Mouse (Mus musculus) embryonic facial prominence, embryonic 12.5 days (tissue): ENCODE results near the gene Nop2. TPM values are rescaled to one million over a fixed set of nuclear protein-coding genes. Genes with fewer than 3 reads are reported as not detected.

Source experiments
- ATAC-seq: fragments of 200-750 bp; cut with Nextera tagmentation; 2 replicates; pipeline ENCODE4 v1.8.0; 2017; ENCODE audit not compliant: insufficient number of reproducible peaks, insufficient read depth, low FRiP score, low TSS enrichment
- H3K27ac ChIP-seq: fragments of 300-500 bp; sonication (generic); 2 replicates; pipeline ENCODE4 v1.5.1; 2016; ENCODE audit warnings: mild to moderate bottlenecking
- H3K27me3 ChIP-seq: fragments of 300-500 bp; sonication (generic); 2 replicates; pipeline ENCODE4 v1.6.1; 2016; ENCODE audit warnings: mild to moderate bottlenecking, moderate library complexity
- H3K36me3 ChIP-seq: fragments of 300-500 bp; sonication (generic); 2 replicates; pipeline ENCODE4 v1.6.1; 2016; ENCODE audit warnings: mild to moderate bottlenecking
- H3K4me1 ChIP-seq: fragments of 300-500 bp; sonication (generic); 2 replicates; pipeline ENCODE4 v1.6.1; 2016
- H3K4me2 ChIP-seq: fragments of 300-500 bp; sonication (generic); replicated peaks from 2 replicates; pipeline ENCODE4 v1.6.1; 2016; ENCODE audit warnings: mild to moderate bottlenecking, moderate library complexity
- H3K4me3 ChIP-seq: fragments of 300-500 bp; sonication (generic); 2 replicates; pipeline ENCODE4 v1.5.1; 2016; ENCODE audit warnings: mild to moderate bottlenecking
- H3K9ac ChIP-seq: fragments of 300-500 bp; sonication (generic); 2 replicates; pipeline ENCODE4 v1.6.1; 2016; ENCODE audit warnings: mild to moderate bottlenecking, moderate library complexity
- H3K9me3 ChIP-seq: fragments of 300-500 bp; sonication (generic); 2 replicates; pipeline ENCODE4 v1.6.1; 2016; ENCODE audit warnings: mild to moderate bottlenecking, moderate library complexity
- WGBS: fragments of 180-500 bp; shearing (Covaris S2); methylation state at CpG from one replicate; pipeline ENCODE4 v1.1.7; 2016; 5-methylcytosine and 5-hydroxymethylcytosine counted together
- polyA plus RNA-seq: library from polyadenylated mRNA; unstranded; fragments of >200 nt; fragmentation: Nextera tagmentation; extraction: Ambion mirVana; gene quantifications from 2 replicates; pipeline ENCODE4 v1.2.1, GENCODE M21; 2016

The Nop2 gene
- 68.0 and 70.1 TPM in 2 replicates for polyA plus RNA-seq

GRCm38 (mm10) chr6:125131302-125132156 lies at the start of gene Nop2:
Nop2 (plus strand) TSS chr6:125131909.
- Histone ChIP-seq H3K9ac (peak within 1 kb of the TSS; percentile 67), H3K36me3 (peaks cover 66% of the 10 kb centered on the region), H3K27me3 (no peaks in the 10 kb centered on the region), H3K9me3 (no peaks in the 10 kb centered on the region), H3K4me1 (peaks cover 9% of the 10 kb centered on the region), H3K4me2 (peak within 1 kb of the TSS; percentile 70), H3K4me3 (peak within 1 kb of the TSS; percentile 79), H3K27ac (peak within 1 kb of the TSS; percentile 85)
- WGBS = under 1% methylated on average over 66 of the region's 66 CpGs
- peak; percentile 84 for ATAC-seq

- Histone ChIP-seq H3K4me1 (0 out of 2 replicates have a peak, but pooled peaks cover 5% of the 10 kb centered on the region), H3K27me3 (no peaks in the 10 kb centered on the region), H3K4me2 (no peak overlapping the region), H3K36me3 (no peaks in the 10 kb centered on the region), H3K27ac (no peak overlapping the region), H3K9me3 (no peaks in the 10 kb centered on the region), H3K9ac (no peak overlapping the region), H3K4me3 (no peak overlapping the region)
- 90% methylated on average over 7 of the region's 7 CpGs for WGBS
- ATAC-seq = no peak
Measured at GRCm38 (mm10) chr6:125082801-125083386, 48.8 kb upstream of the Nop2 start.

- Histone ChIP-seq H3K9me3 (no peaks in the 10 kb centered on the region), H3K4me1 (peaks cover 15% of the 10 kb centered on the region; the same call in 1 of the 2 replicates), H3K9ac (no peak overlapping the region), H3K4me3 (no peak overlapping the region), H3K27ac (peak overlapping the region; percentile 31), H3K36me3 (no peaks in the 10 kb centered on the region), H3K27me3 (no peaks in the 10 kb centered on the region), H3K4me2 (no peak overlapping the region)
- WGBS = 4% methylated on average over 4 of the region's 4 CpGs
- ATAC-seq = no peak
Measured at GRCm38 (mm10) chr6:125084424-125084823, 47.3 kb upstream of the Nop2 start.

GRCm38 (mm10) chr6:125087937-125088336 lies 43.8 kb upstream of the Nop2 start:
- Histone ChIP-seq H3K4me1 (peaks cover 29% of the 10 kb centered on the region), H3K36me3 (no peaks in the 10 kb centered on the region), H3K27me3 (no peaks in the 10 kb centered on the region), H3K27ac (peak overlapping the region; percentile 91), H3K4me3 (no peak overlapping the region), H3K9ac (no peak overlapping the region), H3K4me2 (no peak overlapping the region), H3K9me3 (no peaks in the 10 kb centered on the region)
- WGBS = 85% methylated on average over 3 of the region's 3 CpGs
- no peak for ATAC-seq

GRCm38 (mm10) chr6:125088561-125089321 lies 43.0 kb upstream of the Nop2 start:
- peak; percentile 75 for ATAC-seq
- Histone ChIP-seq H3K4me1 (peaks cover 29% of the 10 kb centered on the region), H3K4me3 (no peak overlapping the region), H3K27ac (peak overlapping the region; percentile 91), H3K27me3 (no peaks in the 10 kb centered on the region), H3K36me3 (no peaks in the 10 kb centered on the region), H3K9me3 (no peaks in the 10 kb centered on the region), H3K4me2 (peak overlapping the region; percentile 45), H3K9ac (no peak overlapping the region)
- WGBS = 1% methylated on average over 20 of the region's 20 CpGs

GRCm38 (mm10) chr6:125089521-125090321 lies 42.0 kb upstream of the Nop2 start:
- 2% methylated on average over 15 of the region's 15 CpGs for WGBS
- Histone ChIP-seq H3K36me3 (no peaks in the 10 kb centered on the region), H3K9me3 (no peaks in the 10 kb centered on the region), H3K27ac (peak overlapping the region; percentile 91), H3K9ac (peak overlapping the region; percentile 8; the same call in 1 of the 2 replicates), H3K27me3 (no peaks in the 10 kb centered on the region), H3K4me2 (peak overlapping the region; percentile 45), H3K4me3 (peak overlapping the region; percentile 6; the same call in 1 of the 2 replicates), H3K4me1 (peaks cover 24% of the 10 kb centered on the region)
- peak; percentile 79 for ATAC-seq

- no peaks in the 10 kb centered on the region for H3K27me3 ChIP-seq
- 56% methylated on average over 10 of the region's 10 CpGs for WGBS
- no peak overlapping the region for H3K9ac ChIP-seq
- no peaks in the 10 kb centered on the region for H3K9me3 ChIP-seq
- ATAC-seq = no peak
- H3K4me2 ChIP-seq = peak overlapping the region; percentile 45
- H3K4me1 ChIP-seq = peaks cover 28% of the 10 kb centered on the region
- no peaks in the 10 kb centered on the region for H3K36me3 ChIP-seq
- peak overlapping the region; percentile 91 for H3K27ac ChIP-seq
- H3K4me3 ChIP-seq = no peak overlapping the region
Measured at GRCm38 (mm10) chr6:125090341-125091085, 41.2 kb upstream of the Nop2 start.

GRCm38 (mm10) chr6:125092372-125092771 lies 39.3 kb upstream of the Nop2 start:
- H3K27me3 ChIP-seq = no peaks in the 10 kb centered on the region
- ATAC-seq = no peak
- no peak overlapping the region for H3K4me2 ChIP-seq
- no peak overlapping the region for H3K4me3 ChIP-seq
- H3K27ac ChIP-seq = no peak overlapping the region
- H3K9me3 ChIP-seq = no peaks in the 10 kb centered on the region
- H3K4me1 ChIP-seq = peaks cover 30% of the 10 kb centered on the region
- no peaks in the 10 kb centered on the region for H3K36me3 ChIP-seq
- H3K9ac ChIP-seq = no peak overlapping the region
- WGBS = 84% methylated on average over 5 of the region's 5 CpGs

GRCm38 (mm10) chr6:125094843-125095242 lies 36.9 kb upstream of the Nop2 start:
- no peak overlapping the region for H3K9ac ChIP-seq
- H3K27ac ChIP-seq = peak overlapping the region; percentile 30; the same call in 1 of the 2 replicates
- no peak overlapping the region for H3K4me3 ChIP-seq
- peaks cover 18% of the 10 kb centered on the region for H3K36me3 ChIP-seq
- no peak overlapping the region for H3K4me2 ChIP-seq
- H3K9me3 ChIP-seq = no peaks in the 10 kb centered on the region
- H3K4me1 ChIP-seq = peaks cover 39% of the 10 kb centered on the region
- H3K27me3 ChIP-seq = no peaks in the 10 kb centered on the region
- no peak for ATAC-seq
- 72% methylated on average over 3 of the region's 3 CpGs for WGBS

- peak; percentile 59 for ATAC-seq
- Histone ChIP-seq H3K9me3 (no peaks in the 10 kb centered on the region), H3K27ac (peak within 1 kb of the TSS; percentile 96), H3K36me3 (peaks cover 26% of the 10 kb centered on the region), H3K4me2 (peak within 1 kb of the TSS; percentile 88), H3K4me3 (peak within 1 kb of the TSS; percentile 100), H3K27me3 (no peaks in the 10 kb centered on the region), H3K4me1 (peaks cover 35% of the 10 kb centered on the region), H3K9ac (peak within 1 kb of the TSS; percentile 97)
- 6% methylated on average over 30 of the region's 45 CpGs for WGBS
Measured at GRCm38 (mm10) chr6:125095391-125096278, 36.1 kb upstream of the Nop2 start, which contains the start of gene Chd4. Chd4 (plus strand) TSS chr6:125095981.
